Mouse (Mus musculus) frontal cortex, postnatal 14 days (tissue): ENCODE data around the gene Hist2h2aa2.
"Not testable (repeated sequence)": the region's sequence is repeated elsewhere in the genome, so short reads cannot be mapped to it uniquely, and the experiment has no call there.

Source experiments
- DNase-seq, 2 experiments: peaks; one replicate each; pipeline ENCODE4 v3.0.0; 2022; ENCODE audit warnings: low spot score in 2 of 2

The Hist2h2aa2 gene

GRCm38 (mm10) chr3:96262216-96262875, 22.3 kb upstream of the Hist2h2aa2 start:
- peak; percentile 70 to 80 for DNase-seq

DNA sequence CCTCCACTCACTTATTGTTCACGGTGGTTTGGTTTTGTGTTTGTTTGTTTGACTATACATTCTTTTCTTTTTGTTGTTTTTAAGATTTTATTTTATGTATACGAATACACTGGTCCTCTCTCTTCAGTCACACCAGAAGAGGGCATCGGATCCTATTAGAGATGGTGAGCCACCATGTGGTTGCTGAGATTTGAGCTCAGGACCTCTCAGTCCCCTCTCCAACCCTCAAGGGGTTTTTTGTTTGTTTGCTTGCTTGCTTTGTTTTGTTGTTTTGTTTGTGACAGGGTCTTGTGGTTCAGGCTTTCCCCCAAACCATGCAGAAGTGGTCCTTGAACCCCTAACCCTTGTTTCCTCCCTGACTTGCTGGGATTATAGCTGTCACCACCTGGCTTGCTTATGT, 21.5 kb upstream of the Hist2h2aa2 start:
- DNase-seq = no peak

DNA sequence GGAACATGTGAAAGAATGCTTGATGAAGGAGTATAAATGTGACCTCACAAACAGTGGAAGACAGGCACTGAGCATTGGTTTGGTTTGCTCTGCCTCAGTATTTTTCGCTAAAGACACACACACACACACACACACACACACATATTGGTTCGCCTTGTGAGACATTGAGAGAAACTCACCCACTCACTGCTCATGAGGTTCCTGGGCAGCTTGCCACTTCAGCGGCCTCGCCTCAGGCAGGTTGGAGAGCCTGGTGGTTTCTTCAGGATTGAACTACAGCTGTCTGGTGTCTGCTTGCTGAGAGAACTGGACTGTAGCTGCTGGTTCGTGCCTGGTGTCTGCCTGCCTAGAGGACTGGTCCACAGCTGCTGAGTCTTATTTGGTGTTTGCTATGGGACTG, 20.1 kb upstream of the Hist2h2aa2 start:
- DNase-seq = no peak

DNA sequence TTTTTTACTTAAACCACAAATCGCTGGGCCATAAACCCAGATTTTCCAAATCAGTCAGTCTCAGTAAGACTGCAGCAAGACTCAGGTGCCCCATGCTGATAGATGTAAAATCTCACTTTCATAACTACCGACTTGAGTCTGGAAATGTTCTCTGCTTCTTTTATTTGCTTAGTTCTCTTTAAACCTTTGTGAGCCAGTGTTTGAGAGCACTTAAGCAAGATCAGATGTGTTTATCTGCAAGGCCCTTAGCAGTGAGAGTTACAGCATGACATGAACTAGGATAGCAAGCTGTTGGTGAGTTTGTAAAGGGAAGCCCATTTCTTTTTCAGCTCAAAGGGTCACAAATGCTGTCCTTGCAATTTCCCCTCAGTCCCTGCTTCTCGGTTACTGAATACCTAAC, 17.1 kb upstream of the Hist2h2aa2 start:
- DNase-seq = no peak

GRCm38 (mm10) chr3:96255926-96256593, 16.0 kb upstream of the Hist2h2aa2 start:
- DNase-seq = no peak

DNA sequence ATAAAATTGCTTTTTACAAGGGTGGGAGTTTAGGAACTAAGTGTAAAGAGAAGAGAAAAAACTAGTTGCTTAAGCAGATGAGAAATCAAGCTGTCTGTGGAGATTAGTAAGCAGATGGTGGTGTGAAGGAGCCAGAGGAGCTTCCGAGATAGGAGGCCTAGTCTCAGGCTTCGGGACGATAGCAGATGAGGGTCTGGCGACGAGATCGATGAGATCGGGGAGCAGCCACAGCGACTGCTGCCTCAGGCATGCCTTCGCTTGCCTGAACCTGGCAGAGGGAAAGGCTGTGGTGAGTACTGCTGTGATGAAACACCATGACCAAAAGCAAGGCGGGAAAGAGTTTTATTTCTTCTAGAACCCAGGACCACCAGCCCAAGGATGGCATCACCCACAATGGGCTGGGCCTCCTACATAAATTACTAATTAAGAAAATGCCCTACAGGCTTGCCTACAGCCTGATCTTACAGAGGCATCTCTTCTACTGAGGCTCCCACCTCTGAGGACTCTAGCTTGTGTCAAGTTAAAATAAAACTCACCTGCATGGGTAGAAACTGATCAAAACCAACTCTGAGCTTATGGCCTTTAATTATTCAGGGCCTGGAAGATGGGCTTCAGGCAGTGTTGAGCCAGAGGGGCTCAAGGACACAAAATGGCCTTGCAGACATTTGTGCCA, 14.7 kb upstream of the Hist2h2aa2 start:
- no peak for DNase-seq

- no peak for DNase-seq
Observed at GRCm38 (mm10) chr3:96251787-96252186, 11.7 kb upstream of the Hist2h2aa2 start.

DNA sequence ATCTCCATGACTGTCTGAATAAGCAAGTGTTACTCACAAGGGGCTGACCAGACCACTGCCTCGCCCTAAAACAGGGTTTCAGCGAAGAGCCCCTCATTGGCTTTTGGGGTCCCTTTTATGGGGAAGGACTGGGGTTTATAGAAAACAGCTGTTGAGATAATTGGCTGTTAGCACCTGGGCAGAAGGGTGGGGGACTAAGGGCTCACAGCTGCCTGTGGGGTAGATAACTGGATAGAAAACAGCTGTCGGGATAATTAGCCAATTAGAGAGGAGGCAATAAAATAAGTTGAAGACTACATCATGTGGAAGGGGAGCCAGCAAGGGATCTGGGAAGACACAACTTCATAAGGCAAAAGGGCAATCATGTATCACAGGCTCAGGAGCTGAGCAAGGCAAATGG, 10.8 kb upstream of the Hist2h2aa2 start:
- no peak for DNase-seq

DNA sequence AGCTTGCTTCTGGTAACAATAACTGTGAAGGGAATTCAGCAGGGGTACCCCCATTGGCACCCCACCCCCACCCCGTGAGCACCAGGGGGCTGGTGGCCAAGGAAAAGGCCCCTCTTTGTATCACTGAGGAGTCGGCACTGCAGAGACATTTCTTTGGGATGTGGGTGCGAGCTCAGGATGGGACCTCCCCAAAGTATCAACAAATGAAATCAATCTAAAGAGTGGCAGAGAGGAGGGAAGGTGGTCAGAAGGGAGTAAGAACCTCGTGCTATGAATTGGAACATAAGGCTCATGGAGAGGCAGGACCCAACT, 8.9 kb upstream of the Hist2h2aa2 start:
- DNase-seq = no peak

- no peak for DNase-seq
Observed at GRCm38 (mm10) chr3:96248141-96249033, 8.3 kb upstream of the Hist2h2aa2 start.

DNA sequence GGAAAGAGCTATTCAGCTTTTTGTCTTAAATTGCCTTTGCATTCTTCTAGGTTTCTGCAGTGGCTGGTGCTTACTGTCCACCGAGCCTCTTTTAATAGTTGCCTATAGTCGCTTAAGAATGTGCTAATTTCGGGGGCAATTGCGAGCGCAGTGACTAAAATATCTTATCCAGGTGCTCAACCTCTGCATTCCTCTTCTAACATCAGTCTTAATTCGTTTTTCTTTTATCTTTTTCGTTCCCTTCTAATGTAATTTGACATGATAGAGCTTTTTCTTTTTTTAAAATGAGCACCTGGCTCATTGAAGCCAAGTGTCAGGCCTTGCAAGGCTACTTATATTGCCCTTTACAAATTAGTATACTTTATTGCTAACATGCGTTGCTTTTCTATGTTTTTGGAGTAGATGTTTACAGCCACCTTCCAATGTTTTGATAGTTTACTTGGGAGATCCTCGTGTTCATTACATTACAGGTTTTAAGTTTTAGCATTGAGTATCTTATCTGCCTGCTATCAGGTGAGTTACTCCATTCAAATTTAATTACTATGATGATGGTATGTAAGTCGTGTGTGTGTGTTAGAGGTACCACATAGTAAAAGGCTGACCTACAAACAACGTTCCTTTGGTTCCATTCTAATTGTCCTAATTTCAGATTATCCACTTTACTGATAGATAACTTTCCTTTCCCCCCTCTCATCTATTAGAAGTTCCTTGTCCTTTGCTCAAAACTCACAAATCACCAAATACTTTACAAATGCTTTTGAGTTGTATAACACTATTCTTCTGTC, 7.5 kb upstream of the Hist2h2aa2 start:
- DNase-seq = no peak

- not testable (repeated sequence) for DNase-seq
Observed at GRCm38 (mm10) chr3:96246427-96246856, 6.4 kb upstream of the Hist2h2aa2 start, which contains the start of gene Hist2h3c1. Hist2h3c1 (plus strand) TSS chr3:96246685.

DNA sequence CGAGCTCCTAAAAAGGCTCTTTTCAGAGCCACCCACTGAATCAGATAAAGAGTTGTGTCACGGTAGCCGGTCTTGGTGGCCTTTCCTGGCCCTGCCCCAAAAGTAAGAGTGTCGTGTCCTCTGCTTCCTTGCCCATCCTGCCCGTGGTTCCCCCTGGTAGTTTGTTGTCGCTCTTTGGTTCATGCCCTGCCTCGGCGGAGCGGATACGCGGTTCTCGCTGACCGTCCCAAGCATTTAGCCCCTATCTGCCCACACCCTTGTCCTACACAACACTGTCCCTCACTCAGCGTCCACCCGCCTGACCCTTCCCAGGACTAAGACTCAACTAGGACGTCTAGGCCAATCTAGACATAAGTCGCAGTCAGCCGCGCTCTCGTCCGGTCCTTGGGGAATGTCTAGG, 5.9 kb upstream of the Hist2h2aa2 start:
- not testable (repeated sequence) for DNase-seq

- peak; percentile 83 to 86 for DNase-seq
Observed at GRCm38 (mm10) chr3:96245003-96245886, 5.2 kb upstream of the Hist2h2aa2 start, which contains the start of gene Hist2h2aa1. Hist2h2aa1 (plus strand) TSS chr3:96245497.

- DNase-seq = no peak
Observed at GRCm38 (mm10) chr3:96243921-96244572, 4.0 kb upstream of the Hist2h2aa2 start.

DNA sequence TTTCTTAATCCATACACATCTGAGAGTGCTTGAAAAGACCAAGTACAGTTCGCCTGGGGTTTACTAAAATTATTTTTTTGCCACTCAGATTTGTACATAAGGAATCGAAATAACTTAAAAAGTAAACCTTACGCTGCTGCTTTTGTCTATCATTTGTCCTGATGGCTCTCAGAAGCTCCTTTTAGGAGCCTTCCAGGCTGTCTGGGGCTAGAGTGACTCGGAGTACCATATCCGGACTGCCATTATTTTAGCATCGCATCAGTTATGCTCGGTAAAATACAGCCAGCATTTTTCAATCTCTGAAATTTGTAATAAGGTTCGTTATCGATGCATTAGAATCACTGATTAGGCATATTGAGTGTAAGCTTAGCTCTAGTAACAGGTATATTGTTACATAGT, 722 bp upstream of the Hist2h2aa2 start:
- no peak for DNase-seq

DNA sequence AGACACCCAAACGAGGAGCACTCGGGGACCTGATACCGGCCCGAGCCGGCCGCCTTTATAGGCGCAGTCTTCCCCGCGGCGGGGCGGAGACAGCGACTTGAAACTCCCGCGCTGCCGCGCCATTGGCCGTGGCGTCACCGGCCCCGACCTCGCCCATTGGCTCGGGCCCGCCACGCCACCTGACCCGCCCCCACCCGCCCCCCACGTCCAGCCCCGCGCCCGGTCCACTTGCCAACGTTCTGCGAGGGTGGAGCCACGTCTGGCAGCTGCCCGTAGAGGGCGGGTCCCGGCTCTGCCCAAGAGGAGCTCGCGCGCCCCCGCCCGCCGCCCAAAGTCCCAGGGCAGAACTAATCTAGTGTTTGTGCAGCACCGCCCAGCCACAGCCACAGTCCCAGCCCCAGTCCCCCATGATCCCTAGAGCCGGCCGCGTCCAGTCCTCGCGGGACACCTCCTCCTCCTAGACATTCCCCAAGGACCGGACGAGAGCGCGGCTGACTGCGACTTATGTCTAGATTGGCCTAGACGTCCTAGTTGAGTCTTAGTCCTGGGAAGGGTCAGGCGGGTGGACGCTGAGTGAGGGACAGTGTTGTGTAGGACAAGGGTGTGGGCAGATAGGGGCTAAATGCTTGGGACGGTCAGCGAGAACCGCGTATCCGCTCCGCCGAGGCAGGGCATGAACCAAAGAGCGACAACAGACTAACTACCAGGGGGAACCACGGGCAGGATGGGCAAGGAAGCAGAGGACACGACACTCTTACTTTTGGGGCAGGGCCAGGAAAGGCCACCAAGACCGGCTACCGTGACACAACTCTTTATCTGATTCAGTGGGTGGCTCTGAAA, 902 bp downstream of the Hist2h2aa2 start, which contains the start of gene Hist2h3c2:
TSS of gene Hist2h3c2 (minus strand) at position 174 of the 840 bp plus-strand sequence.
- DNase-seq = not testable (repeated sequence)

- no peak for DNase-seq
Observed at GRCm38 (mm10) chr3:96237904-96238511, 2.1 kb downstream of the Hist2h2aa2 start.
